Mouse (Mus musculus) limb, embryonic 11.5 days (tissue): Measurements from ENCODE around the gene Sqor. TPM values are rescaled to one million over a fixed set of nuclear protein-coding genes. Genes with fewer than 3 reads are reported as not detected.

Experiments
- ATAC-seq: fragments of 200-750 bp; cut with Nextera tagmentation; 2 replicates; pipeline ENCODE4 v1.8.0; 2017; ENCODE audit warnings: low read depth; ENCODE audit not compliant: insufficient number of reproducible peaks, low FRiP score, low TSS enrichment
- DNase-seq: peaks from one replicate; pipeline ENCODE4 v3.0.0-alpha.2; 2015; ENCODE audit warnings: low spot score
- H3K27ac ChIP-seq: fragments of 300-500 bp; sonication (generic); replicated peaks from 2 replicates; pipeline ENCODE4 v1.5.1; 2014; ENCODE audit warnings: low read depth, mild to moderate bottlenecking, low read length
- H3K27me3 ChIP-seq: fragments of 300-500 bp; sonication (generic); 2 replicates; pipeline ENCODE4 v1.6.1; 2014; ENCODE audit warnings: mild to moderate bottlenecking, low read length, mixed read lengths; ENCODE audit not compliant: control insufficient read depth, insufficient read depth
- H3K36me3 ChIP-seq: fragments of 300-500 bp; sonication (generic); 2 replicates; pipeline ENCODE4 v1.6.1; 2014; ENCODE audit warnings: mild to moderate bottlenecking, low read length, moderate library complexity, mixed read lengths; ENCODE audit not compliant: control insufficient read depth, insufficient read depth
- H3K4me1 ChIP-seq: fragments of 300-500 bp; sonication (generic); 2 replicates; pipeline ENCODE4 v1.6.1; 2014; ENCODE audit warnings: low read length, mixed read lengths; ENCODE audit not compliant: control insufficient read depth, insufficient read depth
- H3K4me2 ChIP-seq: fragments of 300-500 bp; sonication (generic); 2 replicates; pipeline ENCODE4 v1.6.1; 2014; ENCODE audit warnings: low read depth, mild to moderate bottlenecking, moderate library complexity; ENCODE audit not compliant: severe bottlenecking
- H3K4me3 ChIP-seq: fragments of 300-500 bp; sonication (generic); 2 replicates; pipeline ENCODE4 v1.5.1; 2014; ENCODE audit warnings: low read depth, low read length
- H3K9ac ChIP-seq: fragments of 300-500 bp; sonication (generic); 2 replicates; pipeline ENCODE4 v1.6.1; 2014; ENCODE audit warnings: mild to moderate bottlenecking, low read length
- H3K9me3 ChIP-seq: fragments of 300-500 bp; sonication (generic); 2 replicates; pipeline ENCODE4 v1.6.1; 2016; ENCODE audit warnings: low read length; ENCODE audit not compliant: control insufficient read depth
- WGBS: fragments of 180-500 bp; shearing (Covaris S2); extraction: QIAGEN DNeasy Blood & Tissue Kit; methylation state at CpG from one replicate; pipeline ENCODE4 v1.1.7; 2014; 5-methylcytosine and 5-hydroxymethylcytosine counted together
- polyA plus RNA-seq: library from polyadenylated mRNA; unstranded; fragments of >200 nt; fragmentation: Nextera tagmentation; extraction: Ambion mirVana; gene quantifications from 2 replicates; pipeline ENCODE4 v1.2.1, GENCODE M21; 2014

The Sqor gene
- polyA plus RNA-seq, 1 experiment from 2014 or later: 4.7 TPM

DNA sequence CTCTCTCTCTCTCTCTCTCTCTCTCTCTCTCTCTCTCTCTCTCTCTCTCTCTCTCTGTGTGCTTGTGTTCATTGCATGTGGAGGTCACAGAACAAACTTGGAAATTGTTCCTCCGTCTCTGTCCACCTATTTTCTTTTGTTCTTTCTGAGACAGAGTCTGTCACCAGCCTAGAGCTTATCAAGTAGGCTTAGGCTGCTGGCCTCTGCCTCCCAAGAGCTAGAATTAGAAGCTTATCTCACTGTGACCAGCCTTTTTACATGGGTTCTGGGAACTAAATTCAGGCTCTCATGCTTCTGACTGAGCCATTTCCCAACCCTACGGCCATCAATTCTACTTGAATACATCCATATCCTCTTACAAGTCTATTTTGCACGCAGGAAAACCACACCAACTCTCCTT, 90.3 kb downstream of the Sqor start:
- H3K27ac ChIP-seq: no peak overlapping the region
- no peaks in the 10 kb centered on the region for H3K9me3 ChIP-seq
- 75% methylated on average over 3 of the region's 3 CpGs for WGBS
- DNase-seq (no peak), ATAC-seq (no peak)
- H3K4me3 ChIP-seq: no peak overlapping the region
- H3K4me1 ChIP-seq: no peaks in the 10 kb centered on the region
- H3K4me2 ChIP-seq: no peak overlapping the region
- no peak overlapping the region for H3K9ac ChIP-seq
- no peaks in the 10 kb centered on the region for H3K27me3 ChIP-seq
- no peaks in the 10 kb centered on the region for H3K36me3 ChIP-seq

Other genes with a start within 250 kb of the Sqor start
- gene Gatm, start 153.9 kb upstream of the Sqor start, polyA plus RNA-seq: 6.9 and 8.7 TPM in 2 replicates
- gene AA467197, start 128.3 kb upstream of the Sqor start, polyA plus RNA-seq: 0.35 and 0.48 TPM in 2 replicates
- gene Slc30a4, start 62.6 kb upstream of the Sqor start, polyA plus RNA-seq: 8.8 and 10.1 TPM in 2 replicates
- gene Bloc1s6, start 26.7 kb upstream of the Sqor start, polyA plus RNA-seq: 59.5 and 60.6 TPM in 2 replicates